Mouse (Mus musculus) liver, adult (tissue): ENCODE measurements at regions not wholly inside any gene's neighbourhood (a gene's known extent, or its start where the extent isn't known, plus 50 kb on each side); places are given as distances from the start of the nearest gene placed in this dataset.

Experiments
- GATA4 ChIP-seq: IDR thresholded peaks from 2 replicates; pipeline ENCODE4 v1.6.1; 2014; ENCODE audit warnings: mild to moderate bottlenecking, low read length; ENCODE audit not compliant: insufficient replicate concordance

- TF ChIP-seq GATA4: no peak
These were observed 289.4 kb downstream of the Mycn start for GRCm38 (mm10) chr12:12652361-12652760.

GRCm38 (mm10) chr12:12650309-12650708 lies 291.4 kb downstream of the Mycn start:
- TF ChIP-seq GATA4: no peak

GRCm38 (mm10) chr12:12647467-12647866 lies 294.2 kb downstream of the Mycn start:
- TF ChIP-seq GATA4: no peak

- no peak for TF ChIP-seq GATA4
These were observed 296.5 kb downstream of the Mycn start for GRCm38 (mm10) chr12:12645183-12645582.

GRCm38 (mm10) chr12:12643247-12643963 lies 298.3 kb downstream of the Mycn start:
- no peak for TF ChIP-seq GATA4

GRCm38 (mm10) chr12:12635308-12635707 lies 306.4 kb downstream of the Mycn start:
- TF ChIP-seq GATA4: no peak

- TF ChIP-seq GATA4: no peak
These were observed 314.1 kb downstream of the Mycn start for GRCm38 (mm10) chr12:12627597-12627996.

GRCm38 (mm10) chr12:12625788-12626187 lies 315.9 kb downstream of the Mycn start:
- no peak for TF ChIP-seq GATA4

- no peak for TF ChIP-seq GATA4
These were observed 318.9 kb downstream of the Mycn start for GRCm38 (mm10) chr12:12622712-12623292.

- no peak for TF ChIP-seq GATA4
These were observed 320.2 kb downstream of the Mycn start for GRCm38 (mm10) chr12:12621506-12621905.

- no peak for TF ChIP-seq GATA4
These were observed 321.4 kb downstream of the Mycn start for GRCm38 (mm10) chr12:12620316-12620715.

GRCm38 (mm10) chr12:12619431-12619830 lies 322.3 kb downstream of the Mycn start:
- TF ChIP-seq GATA4: no peak

GRCm38 (mm10) chr12:12612520-12612919 lies 329.2 kb downstream of the Mycn start:
- TF ChIP-seq GATA4: no peak

- TF ChIP-seq GATA4: no peak
These were observed 330.9 kb downstream of the Mycn start for GRCm38 (mm10) chr12:12610861-12611260.

GRCm38 (mm10) chr12:12607995-12608394 lies 333.7 kb downstream of the Mycn start:
- no peak for TF ChIP-seq GATA4

- TF ChIP-seq GATA4: no peak
These were observed 334.8 kb downstream of the Mycn start for GRCm38 (mm10) chr12:12606911-12607310.

GRCm38 (mm10) chr12:12605495-12605894 lies 336.2 kb downstream of the Mycn start:
- TF ChIP-seq GATA4: no peak
